Mouse (Mus musculus): ENCODE results near the gene Slit1.

Gene Slit1

DNA sequence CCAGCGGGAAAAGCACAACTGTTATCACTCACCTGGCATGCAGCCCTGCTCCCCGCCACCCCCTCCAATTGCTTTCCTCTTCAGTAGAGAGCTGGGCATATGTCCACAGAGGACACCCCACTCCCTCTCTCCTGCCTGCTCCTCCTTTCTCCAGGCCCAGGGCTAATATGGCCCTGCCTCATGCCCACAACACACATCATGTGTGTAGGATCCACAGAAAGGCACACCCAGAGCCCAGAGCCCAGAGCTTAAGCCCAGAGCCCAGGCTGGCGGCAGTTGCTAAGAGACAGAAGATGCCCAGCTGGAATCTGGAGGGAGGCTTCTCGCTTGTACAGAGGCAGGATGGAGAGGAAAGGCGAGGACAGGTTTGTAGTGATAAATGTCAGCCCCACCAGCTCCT, 49.7 kb downstream of the Slit1 start:
- DNase-seq (ENCODE audit: extremely low read depth, insufficient read length, low spot score), result no peak

- DNase-seq (ENCODE audit: extremely low read depth, insufficient read length, low spot score), result no peak
These were observed 53.4 kb downstream of the Slit1 start for GRCm38 (mm10) chr19:41690064-41690463.

DNA sequence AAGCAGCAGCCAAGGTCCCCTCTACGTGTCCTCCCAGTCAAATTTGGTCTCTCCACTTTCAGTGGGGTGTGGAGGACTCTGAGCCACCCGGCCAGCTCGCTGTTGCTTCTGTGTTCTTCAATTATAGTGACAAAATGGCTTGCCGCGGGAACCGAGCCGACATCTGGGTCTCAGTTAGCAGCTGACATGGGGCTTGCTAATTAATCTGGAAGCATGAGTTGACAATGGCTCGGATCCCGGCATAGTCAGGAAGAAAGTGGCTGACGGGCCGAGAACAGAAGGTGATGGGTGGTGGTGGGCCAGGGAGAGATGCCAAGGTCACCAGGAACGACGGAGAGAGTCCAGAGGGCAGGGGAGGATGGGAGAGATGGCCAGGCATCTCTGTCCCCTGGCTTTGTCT, 55.2 kb downstream of the Slit1 start:
- no peak for DNase-seq (ENCODE audit: extremely low read depth, insufficient read length, low spot score)

DNA sequence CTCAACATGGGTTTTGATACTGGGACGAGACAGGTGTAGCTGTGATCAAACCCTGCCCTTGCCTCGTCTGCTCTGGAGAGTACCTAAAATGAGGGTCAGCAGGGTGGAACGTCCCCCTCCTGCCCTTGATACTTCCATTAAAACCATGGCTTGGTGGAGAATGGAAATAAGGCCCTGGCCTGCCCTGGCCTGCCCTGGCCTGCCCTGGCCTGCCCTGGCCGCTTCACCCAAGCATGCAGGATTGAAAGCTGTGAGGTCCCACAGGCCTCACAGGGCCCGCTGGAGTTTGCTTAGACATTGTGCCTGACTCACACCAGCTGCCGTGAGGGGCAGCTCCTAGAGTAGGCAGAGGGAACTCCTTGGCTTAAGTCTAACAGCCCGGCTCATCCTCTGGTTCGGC, 55.6 kb downstream of the Slit1 start:
- no peak for DNase-seq (ENCODE audit: extremely low read depth, insufficient read length, low spot score)

DNA sequence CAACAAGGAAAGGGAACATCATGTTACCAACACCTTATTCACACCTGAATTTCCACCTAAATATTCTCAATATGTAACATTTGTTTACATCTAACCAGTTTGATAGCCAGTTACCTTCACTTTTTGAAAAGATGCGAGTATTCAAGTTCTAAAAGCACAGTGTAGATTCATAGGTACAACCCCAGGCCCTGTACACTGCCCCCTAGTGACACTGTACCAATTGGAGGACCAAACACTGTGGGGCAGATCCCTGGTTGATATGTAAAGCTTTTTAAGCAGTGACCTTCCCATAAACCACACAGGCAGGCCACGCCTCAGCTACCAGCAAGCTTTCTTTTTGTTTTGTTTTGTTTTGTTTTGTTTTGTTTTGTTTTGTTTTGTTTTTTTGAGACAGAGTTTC, 57.3 kb downstream of the Slit1 start:
- no peak for DNase-seq (ENCODE audit: extremely low read depth, insufficient read length, low spot score)

DNA sequence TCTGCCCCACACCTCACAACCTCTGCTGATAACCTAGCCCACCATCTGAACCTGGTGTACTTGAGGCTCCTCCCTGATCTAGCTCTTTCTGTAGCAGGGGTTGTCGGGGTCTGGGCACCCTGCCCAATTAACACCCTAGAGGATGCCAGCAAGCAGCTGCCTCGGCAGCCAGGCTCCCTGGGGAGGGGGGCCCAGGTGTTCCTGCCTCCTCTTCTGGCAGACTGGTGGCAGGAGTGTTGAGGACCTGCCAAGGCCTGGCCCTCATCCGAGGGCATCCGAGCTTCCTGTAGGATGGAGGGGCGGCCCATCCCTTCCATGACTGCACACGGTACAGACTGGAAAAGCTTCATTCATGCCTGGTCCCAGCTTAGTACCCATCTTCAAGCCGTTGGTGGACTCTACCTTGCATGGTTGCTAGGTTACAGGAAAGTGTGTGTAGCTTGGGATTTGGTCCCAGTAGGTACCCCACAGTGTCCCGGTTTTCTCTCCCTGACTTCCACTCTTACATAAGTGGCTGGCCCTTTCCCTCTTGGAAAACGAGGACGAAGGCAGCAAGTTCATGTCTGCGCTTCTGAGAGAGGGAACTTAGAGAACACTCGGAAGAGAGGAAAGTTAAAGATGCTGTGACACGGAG, 57.9 kb downstream of the Slit1 start:
- no peak for DNase-seq (ENCODE audit: extremely low read depth, insufficient read length, low spot score)

- no peak for DNase-seq (ENCODE audit: extremely low read depth, insufficient read length, low spot score)
These were observed 58.6 kb downstream of the Slit1 start for GRCm38 (mm10) chr19:41684874-41685273.

DNA sequence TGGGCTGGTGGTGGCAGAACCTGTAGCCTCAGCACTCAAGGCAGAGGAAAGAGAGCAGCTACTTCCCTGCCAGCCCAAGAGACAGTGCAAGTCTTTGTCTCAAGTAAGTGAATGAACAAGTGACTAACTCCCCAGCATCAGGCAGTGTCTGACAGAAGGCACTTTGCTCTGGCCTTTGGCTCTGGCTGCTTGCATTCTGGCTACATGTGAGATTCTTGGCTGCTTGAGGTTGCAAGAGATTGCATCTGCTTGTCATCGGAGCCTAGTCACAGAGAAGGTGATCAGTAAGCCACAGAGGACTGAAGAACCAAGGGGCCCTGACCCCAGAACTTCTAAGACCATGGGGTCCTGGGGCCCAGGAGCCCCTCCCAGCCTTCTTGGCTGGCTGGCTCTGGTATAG, 59.5 kb downstream of the Slit1 start:
- no peak for DNase-seq (ENCODE audit: extremely low read depth, insufficient read length, low spot score)

- DNase-seq (ENCODE audit: extremely low read depth, insufficient read length, low spot score), result no peak
These were observed 63.2 kb downstream of the Slit1 start for GRCm38 (mm10) chr19:41680267-41680666.

- no peak for DNase-seq (ENCODE audit: extremely low read depth, insufficient read length, low spot score)
These were observed 64.4 kb downstream of the Slit1 start for GRCm38 (mm10) chr19:41679028-41679427.

GRCm38 (mm10) chr19:41677575-41677974, 65.9 kb downstream of the Slit1 start:
- DNase-seq (ENCODE audit: extremely low read depth, insufficient read length, low spot score), result no peak

DNA sequence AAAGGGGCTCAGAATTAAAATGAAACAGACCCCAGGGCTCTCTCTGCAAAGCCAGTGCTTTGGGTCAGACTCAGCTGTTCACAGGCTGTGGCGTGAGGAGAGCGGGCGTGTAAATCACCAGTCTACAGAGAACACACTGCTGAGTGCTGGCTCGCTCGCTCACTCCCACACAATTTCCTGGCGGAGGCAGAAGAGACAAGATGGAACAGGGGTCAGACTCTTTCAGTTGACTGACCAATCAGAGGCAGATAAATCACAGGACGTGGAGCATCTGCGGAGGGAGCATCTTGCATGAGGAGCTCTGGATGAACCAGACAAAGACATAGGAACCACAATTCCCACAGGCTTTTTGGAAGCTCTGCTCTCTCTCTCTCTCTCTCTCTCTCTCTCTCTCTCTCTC, 67.9 kb downstream of the Slit1 start:
- DNase-seq (ENCODE audit: extremely low read depth, insufficient read length, low spot score), result no peak

GRCm38 (mm10) chr19:41674366-41674765, 69.1 kb downstream of the Slit1 start:
- DNase-seq (ENCODE audit: extremely low read depth, insufficient read length, low spot score), result no peak

- DNase-seq (ENCODE audit: extremely low read depth, insufficient read length, low spot score), result no peak
These were observed 70.6 kb downstream of the Slit1 start for GRCm38 (mm10) chr19:41672836-41673235.

DNA sequence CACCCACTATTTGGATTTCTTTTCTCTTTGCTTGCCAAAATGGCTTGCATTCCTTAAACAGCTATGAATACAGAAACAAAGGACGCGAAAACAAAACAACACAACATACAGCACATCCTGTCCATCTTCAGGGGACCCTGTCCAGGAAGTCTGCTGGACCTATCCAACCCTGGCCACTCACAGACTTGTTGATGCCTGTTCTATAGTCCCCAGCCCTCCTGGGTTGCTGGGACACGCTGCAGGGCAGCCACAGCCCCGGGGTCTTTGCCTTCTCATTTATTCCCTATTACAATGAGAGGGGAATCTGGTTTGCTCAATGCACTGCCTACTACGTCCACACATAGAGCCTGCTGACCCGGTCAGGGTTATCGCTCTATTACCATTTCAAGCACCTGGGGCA, 72.5 kb downstream of the Slit1 start:
- DNase-seq (ENCODE audit: extremely low read depth, insufficient read length, low spot score), result no peak

- no peak for DNase-seq (ENCODE audit: extremely low read depth, insufficient read length, low spot score)
These were observed 73.0 kb downstream of the Slit1 start for GRCm38 (mm10) chr19:41670473-41670872.

- DNase-seq (ENCODE audit: extremely low read depth, insufficient read length, low spot score), result no peak
These were observed 73.6 kb downstream of the Slit1 start for GRCm38 (mm10) chr19:41669747-41670342.

DNA sequence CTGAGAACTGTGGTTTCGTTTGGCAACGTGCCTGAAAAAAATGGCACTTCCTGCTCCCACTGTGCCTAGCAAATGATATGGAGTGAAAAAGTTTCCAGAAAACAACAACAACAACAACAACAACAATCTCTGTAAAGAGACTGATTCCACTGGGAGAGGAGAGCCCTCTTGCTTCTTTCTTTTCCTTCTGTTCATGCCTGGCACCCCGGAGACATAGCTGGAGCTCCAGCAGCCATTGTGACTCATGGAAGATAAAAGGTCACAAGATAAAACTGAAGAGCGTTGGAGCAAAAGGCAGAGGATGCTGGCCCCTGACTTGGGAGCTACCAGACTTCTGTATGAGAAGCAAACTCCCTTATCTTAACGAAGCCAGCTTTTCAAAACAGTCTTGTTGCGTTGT, 75.9 kb downstream of the Slit1 start:
- DNase-seq (ENCODE audit: extremely low read depth, insufficient read length, low spot score), result no peak

- DNase-seq (ENCODE audit: extremely low read depth, insufficient read length, low spot score), result no peak
These were observed 77.5 kb downstream of the Slit1 start for GRCm38 (mm10) chr19:41665941-41666340.

- no peak for DNase-seq (ENCODE audit: extremely low read depth, insufficient read length, low spot score)
These were observed 79.8 kb downstream of the Slit1 start for GRCm38 (mm10) chr19:41663506-41664242.

- DNase-seq (ENCODE audit: extremely low read depth, insufficient read length, low spot score), result no peak
These were observed 82.0 kb downstream of the Slit1 start for GRCm38 (mm10) chr19:41661466-41661865.

DNA sequence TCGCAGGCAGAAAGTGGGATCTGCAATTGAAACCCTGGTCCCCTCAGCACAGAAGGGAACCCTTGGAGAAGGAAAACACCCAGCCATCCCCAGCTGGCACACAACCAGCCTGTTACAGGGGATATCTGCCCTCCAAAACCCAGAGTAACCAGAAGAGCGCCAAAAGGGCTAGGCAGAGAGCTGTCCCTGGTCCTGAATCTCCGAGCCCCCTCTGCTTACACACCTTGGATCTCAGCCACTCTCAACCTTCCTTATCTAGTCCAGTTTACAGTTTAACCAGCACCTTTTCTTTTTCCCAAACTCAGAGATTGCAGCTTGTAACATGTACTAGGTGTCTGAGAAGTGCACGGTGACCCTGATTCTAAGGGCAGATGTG, 82.5 kb downstream of the Slit1 start:
- DNase-seq (ENCODE audit: extremely low read depth, insufficient read length, low spot score), result no peak
